Mouse (Mus musculus) CD4-positive helper T cell, adult 2 months (primary cell): Measurements from ENCODE around the gene U2surp.
A peak's percentile ranks its signal among the peaks of the same experiment; 100 is the strongest.

Source experiments
- DNase-seq: peaks from one replicate; pipeline ENCODE4 v3.0.0-alpha.2; 2012; ENCODE audit warnings: low read depth, missing footprints, low spot score

Gene U2surp

DNA sequence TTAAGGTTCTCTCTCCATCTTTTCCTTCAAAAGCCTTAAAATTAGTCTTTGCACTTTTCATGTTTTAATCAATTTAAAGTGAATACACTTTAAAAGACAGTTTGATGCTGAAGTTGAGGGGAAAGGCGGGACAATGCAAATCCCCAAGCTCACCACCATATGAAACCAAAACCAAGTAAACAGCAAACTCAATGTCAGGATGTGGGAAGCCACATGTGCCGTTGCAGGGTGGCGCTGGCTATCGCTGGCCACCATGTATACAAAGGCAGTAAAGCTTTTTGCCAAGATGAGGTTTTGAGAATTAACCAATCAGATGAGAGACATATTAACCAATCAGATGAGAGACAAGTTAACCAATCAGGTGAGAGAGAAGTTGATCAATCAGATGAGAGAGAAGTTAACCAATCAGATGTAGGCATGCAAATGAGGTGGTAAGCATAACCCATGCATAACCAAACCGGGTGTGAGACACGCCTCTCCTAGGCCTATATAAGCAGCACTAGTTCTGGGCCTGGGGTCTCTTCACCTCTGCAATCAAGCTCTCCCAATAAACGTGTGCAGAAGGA lies 42.7 kb downstream of the U2surp start:
- DNase-seq = peak; percentile 43

DNA sequence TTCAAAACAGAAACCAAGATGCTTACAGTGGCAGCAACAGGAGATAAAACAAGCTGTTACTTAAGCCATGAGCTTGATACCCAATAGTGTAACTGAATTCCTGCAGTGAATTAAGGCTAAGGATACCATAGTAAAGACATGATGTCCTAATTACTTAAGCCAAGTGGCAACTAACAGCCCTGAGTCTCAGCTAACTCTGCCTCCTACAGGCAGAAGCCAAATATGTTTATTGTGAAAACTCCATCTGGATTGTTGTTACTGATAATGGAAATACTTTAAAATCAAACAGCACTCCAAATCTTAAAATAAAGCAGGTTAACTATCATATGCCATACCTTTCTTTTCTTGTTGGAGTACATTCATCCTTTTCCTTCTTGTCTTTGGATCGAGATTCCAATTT lies 47.8 kb downstream of the U2surp start:
- no peak for DNase-seq

- no peak for DNase-seq
These were observed 59.9 kb downstream of the U2surp start for GRCm38 (mm10) chr9:95451931-95452330.

DNA sequence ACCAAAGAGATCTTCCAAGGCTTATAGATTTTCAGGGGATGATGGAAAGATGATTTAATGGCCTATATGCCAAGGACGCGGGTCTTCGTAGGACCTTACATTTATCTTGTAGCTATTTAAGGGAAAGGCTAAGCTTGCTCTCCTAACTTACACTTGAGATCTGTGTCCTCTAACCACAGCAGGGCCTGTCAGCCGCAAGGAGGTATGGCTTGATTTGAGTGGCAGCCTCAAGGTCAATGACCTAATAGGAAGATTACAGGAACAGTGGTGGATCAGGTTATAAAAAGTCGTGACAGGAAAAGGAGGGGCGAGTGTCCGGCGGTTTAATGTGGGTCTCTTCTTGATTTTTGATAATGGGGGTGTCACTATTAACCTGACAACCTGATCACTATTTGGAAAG lies 61.2 kb downstream of the U2surp start:
- DNase-seq = no peak

DNA sequence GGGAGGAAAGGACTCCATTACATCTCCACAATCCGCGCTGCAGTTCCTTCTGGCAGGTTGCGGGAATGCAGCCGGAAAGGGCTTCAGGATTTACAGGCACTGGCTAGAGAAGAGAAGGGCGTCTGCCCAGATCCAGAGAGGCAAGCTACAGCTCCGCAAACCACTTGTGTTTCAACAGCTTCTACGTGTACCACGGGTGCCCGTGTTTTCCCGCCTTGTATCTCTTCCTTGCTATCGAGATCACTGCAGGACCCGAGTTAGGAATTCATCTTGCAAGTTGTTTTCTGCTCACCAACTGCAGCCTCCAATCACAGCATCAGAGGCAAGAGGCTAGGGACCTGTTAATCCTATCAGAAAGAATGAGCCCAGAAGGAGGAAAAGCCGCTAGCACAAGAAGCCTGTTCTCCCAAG lies 69.5 kb downstream of the U2surp start:
- DNase-seq = no peak

- no peak for DNase-seq
These were observed 73.9 kb downstream of the U2surp start for GRCm38 (mm10) chr9:95437883-95438282.

- DNase-seq = no peak
These were observed 75.5 kb downstream of the U2surp start for GRCm38 (mm10) chr9:95436294-95436613.

GRCm38 (mm10) chr9:95435506-95436293 lies 76.1 kb downstream of the U2surp start:
- no peak for DNase-seq

DNA sequence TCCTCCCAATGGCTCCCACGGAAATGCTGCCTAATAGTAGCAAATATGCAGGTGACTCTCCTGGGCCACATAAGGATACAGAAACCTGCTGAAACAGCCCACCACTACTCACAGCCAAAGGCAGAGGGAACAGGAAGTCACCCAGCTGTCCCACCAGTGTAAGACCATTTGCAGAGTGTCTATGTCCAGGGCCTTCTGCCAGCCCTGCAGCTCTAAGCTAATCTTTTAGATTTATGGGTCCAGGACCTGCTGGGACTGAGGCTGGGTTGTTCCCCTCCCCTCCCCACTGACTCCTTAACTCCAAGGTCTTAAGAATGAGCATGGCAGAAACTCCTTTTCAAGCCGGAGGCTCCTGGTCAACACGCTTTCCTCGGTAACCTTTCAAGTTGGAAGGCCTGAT lies 83.5 kb downstream of the U2surp start:
- no peak for DNase-seq

DNA sequence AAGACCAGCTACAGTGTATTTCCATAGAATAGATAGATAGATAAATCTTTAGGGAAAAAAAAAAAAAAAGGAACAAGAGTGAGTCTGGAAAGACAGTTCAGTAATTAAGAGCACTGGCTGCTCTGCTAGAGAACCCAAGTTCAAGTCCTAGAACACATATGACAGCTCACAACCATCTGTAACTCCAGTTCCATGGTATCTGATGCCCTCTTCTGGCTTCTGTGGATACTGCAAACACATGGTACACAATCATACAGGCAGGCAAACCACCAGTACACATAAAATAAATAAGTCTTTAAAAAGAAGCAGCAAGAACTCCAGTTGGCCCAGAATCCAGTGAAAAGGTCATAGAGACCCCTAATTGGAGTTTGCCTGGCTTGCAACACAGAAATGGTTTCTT lies 97.9 kb downstream of the U2surp start:
- no peak for DNase-seq

- DNase-seq = no peak
These were observed 99.7 kb downstream of the U2surp start for GRCm38 (mm10) chr9:95412047-95412446.

- peak; percentile 48 for DNase-seq
These were observed 104.1 kb downstream of the U2surp start for GRCm38 (mm10) chr9:95407586-95408220.
